Mouse (Mus musculus) megakaryocyte, adult 5-6 weeks (primary cell): ENCODE measurements around the gene Arrdc5. TPM values are rescaled to one million over a fixed set of nuclear protein-coding genes. Genes with fewer than 3 reads are reported as not detected.

ENCODE experiments used
- ATAC-seq: 2 replicates; pipeline ENCODE4 v1.8.0; 2016; ENCODE audit warnings: mild to moderate bottlenecking, inconsistent platforms; ENCODE audit not compliant: poor library complexity, severe bottlenecking
- total RNA-seq, 2 experiments: library from RNA; stranded (forward) in 1 of 2; stranded (reverse) in 1 of 2; fragments of 153-499, 151-499 nt in 1 of 2; fragments of 221-1000, 200-1000 nt in 1 of 2; gene quantifications; 2 replicates each; pipeline versions ENCODE4 v1.2.3 to v1.2.4; 2015 to 2017

Gene Arrdc5
- total RNA-seq, 2 experiments from 2014 or later: not detected

DNA sequence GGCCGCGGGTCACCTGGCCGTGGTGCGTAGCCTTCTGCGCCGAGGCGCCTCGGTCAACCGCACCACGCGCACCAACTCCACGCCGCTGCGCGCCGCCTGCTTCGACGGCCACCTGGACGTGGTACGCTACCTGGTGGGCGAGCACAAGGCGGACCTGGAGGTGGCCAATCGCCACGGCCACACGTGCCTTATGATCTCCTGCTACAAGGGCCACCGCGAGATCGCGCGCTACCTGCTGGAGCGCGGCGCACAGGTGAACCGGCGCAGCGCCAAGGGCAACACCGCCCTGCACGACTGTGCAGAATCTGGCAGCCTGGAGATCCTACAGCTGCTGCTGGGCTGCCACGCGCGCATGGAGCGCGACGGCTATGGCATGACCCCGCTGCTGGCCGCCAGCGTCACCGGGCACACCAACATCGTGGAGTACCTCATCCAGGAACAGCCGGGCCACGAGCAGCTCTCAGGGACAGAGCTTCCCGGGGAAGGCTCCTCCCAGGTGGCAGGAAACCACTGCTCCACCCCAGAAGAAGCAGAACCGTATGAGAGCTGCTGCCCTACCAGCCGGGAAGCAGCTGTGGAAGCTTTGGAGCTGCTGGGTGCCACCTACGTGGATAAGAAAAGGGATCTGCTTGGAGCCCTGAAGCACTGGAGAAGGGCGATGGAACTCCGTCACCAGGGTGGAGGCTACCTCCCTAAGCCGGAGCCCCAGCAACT is 42.7 kb downstream of the Arrdc5 start:
- no peak for ATAC-seq

DNA sequence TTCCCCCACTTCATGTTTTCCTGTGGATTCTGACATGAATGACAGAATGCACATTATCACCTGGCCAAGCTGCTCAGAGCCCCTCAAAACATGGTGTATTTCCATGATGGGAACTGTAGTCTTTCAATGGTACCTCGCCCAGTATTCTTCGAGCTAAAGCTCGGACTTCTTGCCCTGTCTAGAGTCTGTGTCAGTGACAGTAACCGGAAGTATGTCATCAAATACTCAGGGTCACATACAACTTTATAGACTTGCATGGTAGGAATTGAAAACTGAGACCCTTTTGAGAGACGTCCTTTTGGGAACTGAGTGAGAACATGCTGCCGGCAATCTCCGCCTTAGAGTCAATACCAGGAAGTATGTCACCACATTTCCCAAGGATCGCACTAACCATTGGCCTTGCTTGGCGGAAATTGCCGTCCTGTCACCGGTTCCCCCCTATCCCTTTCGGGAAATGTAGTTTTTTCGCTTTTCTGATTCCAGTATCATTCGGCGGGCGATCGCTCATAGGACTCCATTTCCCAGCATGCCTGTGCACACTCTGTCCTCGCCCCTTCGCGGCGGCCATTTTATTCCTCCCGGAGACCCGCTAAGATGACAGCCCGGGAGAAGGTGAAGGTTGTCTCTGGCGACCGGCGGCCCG is 43.7 kb downstream of the Arrdc5 start, which contains the start of gene Fem1a:
Gene Fem1a, plus strand, starts transcription at position 572 of the 643 bp plus-strand sequence.
- peak; percentile 82 for ATAC-seq

DNA sequence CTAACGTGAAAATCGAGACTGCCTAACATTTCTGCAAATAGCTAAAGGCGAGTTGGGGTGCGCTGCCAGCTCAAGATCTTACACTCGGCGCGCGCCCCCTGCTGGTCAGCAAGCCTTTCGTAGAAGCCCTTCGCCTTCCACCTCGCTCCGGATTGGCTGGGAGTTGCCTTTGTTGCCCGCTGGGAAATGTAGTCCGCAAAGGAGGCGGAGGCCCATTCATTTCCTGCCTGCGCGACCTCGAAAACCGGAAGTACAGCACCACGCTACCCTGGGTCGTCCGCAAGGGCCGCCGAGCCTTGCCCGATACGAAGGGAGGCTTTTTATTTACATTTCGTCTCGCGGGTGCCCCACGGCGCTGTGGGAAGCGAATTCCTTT is 44.2 kb downstream of the Arrdc5 start:
- peak; percentile 80 for ATAC-seq

DNA sequence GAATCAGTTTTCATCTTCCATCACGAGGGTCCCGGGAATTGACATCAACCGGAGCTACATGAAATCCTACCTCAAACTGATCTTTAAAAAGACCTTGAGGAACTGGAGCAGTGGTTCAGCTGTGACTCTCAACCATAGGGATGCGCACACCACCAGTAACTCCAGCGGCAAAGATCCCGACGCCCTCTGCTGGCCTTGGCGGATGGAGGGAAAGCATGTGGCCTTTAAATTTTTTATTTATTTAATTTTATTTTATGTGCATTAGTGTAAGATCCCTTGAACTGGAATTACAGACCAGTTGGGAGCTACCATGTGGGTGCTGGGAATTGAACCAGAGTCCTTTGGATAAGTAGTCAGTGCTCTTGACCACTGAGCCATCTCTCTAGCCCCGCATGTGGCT is 44.7 kb downstream of the Arrdc5 start:
- ATAC-seq: no peak

DNA sequence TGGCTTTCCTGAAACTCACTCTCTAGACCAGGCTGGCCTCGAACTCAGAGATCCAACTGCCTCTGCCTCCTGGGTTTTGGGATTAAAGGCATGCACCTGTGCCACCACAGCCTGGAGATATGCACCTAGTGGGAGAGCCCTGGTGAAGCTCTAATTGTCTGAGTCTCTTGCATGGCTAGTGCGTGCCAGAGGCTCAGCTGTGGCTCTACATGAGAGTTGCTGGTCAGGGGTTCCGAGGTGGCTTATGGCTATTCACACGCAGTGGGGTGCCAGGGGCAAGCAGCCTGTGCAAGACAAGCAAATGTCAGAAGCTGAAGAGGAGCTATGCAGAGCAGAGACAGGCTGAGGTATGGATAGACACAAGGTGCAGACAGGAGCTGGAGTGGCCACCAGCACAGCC is 45.4 kb downstream of the Arrdc5 start:
- no peak for ATAC-seq

DNA sequence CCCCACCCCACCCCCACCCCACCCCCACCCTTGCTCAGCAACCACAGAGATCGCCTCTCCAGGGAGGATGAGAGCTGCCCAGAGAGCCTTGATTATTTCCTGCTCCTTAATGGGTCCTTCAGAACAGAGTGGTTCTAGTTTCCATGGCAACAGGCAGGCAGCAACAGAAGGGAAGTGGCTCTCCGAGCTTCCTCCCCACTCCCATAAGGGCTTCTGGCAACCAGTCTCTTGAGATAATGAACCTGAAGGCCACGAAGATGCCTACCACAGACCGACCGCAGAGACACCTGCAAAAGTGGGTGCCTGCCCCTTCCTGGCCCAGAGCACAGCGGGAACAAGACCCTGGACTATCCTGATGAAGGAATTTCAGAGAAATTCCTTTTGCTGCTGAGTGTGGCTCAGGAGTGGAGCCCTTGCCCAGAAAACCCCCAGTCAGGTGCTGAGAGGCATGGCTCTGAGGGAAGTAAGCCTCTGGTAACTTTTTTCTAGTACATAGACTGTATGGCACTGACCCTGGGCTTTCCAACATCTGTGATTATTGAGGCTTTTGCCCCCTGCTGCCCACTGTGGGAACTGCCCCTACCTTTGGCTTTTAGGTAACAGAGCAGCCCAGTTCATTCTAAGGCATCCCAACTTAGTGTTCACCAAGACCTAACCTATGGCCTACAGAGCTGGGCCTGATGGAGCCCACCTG is 48.8 kb downstream of the Arrdc5 start:
- peak; percentile 38 for ATAC-seq

DNA sequence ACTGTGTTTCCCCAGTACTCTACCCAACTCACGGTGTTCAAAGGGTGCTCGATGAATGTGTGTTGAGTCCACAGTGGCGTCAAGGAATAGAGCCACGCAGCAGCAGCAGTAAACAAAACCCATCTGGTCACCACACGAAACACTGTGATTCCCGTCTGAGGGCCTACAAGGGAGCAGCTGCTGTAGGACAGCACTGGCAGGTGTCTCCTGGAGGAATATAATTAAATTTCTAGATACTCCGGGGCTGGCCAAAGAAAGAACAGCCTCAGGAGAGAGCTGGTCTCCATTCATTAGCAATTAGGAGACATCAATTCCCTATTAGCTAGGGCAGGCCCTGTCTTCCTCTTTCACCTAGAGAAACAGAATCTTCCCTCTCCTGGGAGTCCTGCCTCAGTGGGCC is 54.5 kb downstream of the Arrdc5 start:
- ATAC-seq: no peak

Other genes starting within 250 kb of the Arrdc5 start
- 12.9 and 13.2 TPM in 2 replicates for gene Ubxn6, start 225.3 kb downstream of the Arrdc5 start, total RNA-seq (2015)
- 17.0 and 30.7 TPM in 2 replicates for gene Ubxn6, start 225.3 kb downstream of the Arrdc5 start, total RNA-seq (2017)
- 14.9 and 17.9 TPM in 2 replicates for gene Hdgfl2, start 220.7 kb downstream of the Arrdc5 start, total RNA-seq (2015)
- gene Hdgfl2, start 220.7 kb downstream of the Arrdc5 start, total RNA-seq (2017): 43.4 and 52.8 TPM in 2 replicates
- gene Plin4, start 190.5 kb downstream of the Arrdc5 start, total RNA-seq (2015): 0.09 TPM in 2 replicates
- 0.18 TPM in 1 of 2 replicates, not detected in the other for gene Plin4, start 190.5 kb downstream of the Arrdc5 start, total RNA-seq (2017)
- gene Plin5, start 182.7 kb downstream of the Arrdc5 start, total RNA-seq (2015): 0.18 TPM in 1 of 2 replicates, not detected in the other
- 0.45 TPM in 1 of 2 replicates, not detected in the other for gene Plin5, start 182.7 kb downstream of the Arrdc5 start, total RNA-seq (2017)
- 17.6 and 20.1 TPM in 2 replicates for gene Lrg1, start 178.3 kb downstream of the Arrdc5 start, total RNA-seq (2015)
- gene Lrg1, start 178.3 kb downstream of the Arrdc5 start, total RNA-seq (2017): 23.9 and 33.9 TPM in 2 replicates
- gene Sema6b, start 159.9 kb downstream of the Arrdc5 start, total RNA-seq (2015): 1.5 TPM in 2 replicates
- 2.0 and 2.7 TPM in 2 replicates for gene Sema6b, start 159.9 kb downstream of the Arrdc5 start, total RNA-seq (2017)
- gene Tnfaip8l1, start 137.8 kb downstream of the Arrdc5 start, total RNA-seq (2015): 4.3 and 4.4 TPM in 2 replicates
- 3.2 and 4.8 TPM in 2 replicates for gene Tnfaip8l1, start 137.8 kb downstream of the Arrdc5 start, total RNA-seq (2017)
- gene Mydgf, start 116.4 kb downstream of the Arrdc5 start, total RNA-seq (2015): 27.0 and 32.5 TPM in 2 replicates
- 25.7 and 29.1 TPM in 2 replicates for gene Mydgf, start 116.4 kb downstream of the Arrdc5 start, total RNA-seq (2017)
- gene Dpp9, start 81.4 kb downstream of the Arrdc5 start, total RNA-seq (2015): 25.4 and 26.2 TPM in 2 replicates
- 17.3 and 18.1 TPM in 2 replicates for gene Dpp9, start 81.4 kb downstream of the Arrdc5 start, total RNA-seq (2017)
- gene Fem1a, start 43.5 kb downstream of the Arrdc5 start, total RNA-seq (2015): 10.2 and 11.8 TPM in 2 replicates
- 15.7 and 16.9 TPM in 2 replicates for gene Fem1a, start 43.5 kb downstream of the Arrdc5 start, total RNA-seq (2017)
- gene Ticam1, start 23.5 kb downstream of the Arrdc5 start, total RNA-seq (2015): 14.3 and 15.0 TPM in 2 replicates
- 6.0 and 6.1 TPM in 2 replicates for gene Ticam1, start 23.5 kb downstream of the Arrdc5 start, total RNA-seq (2017)
- gene Plin3, start 7.4 kb downstream of the Arrdc5 start, total RNA-seq (2015): 7.1 and 9.1 TPM in 2 replicates
- 28.3 and 29.2 TPM in 2 replicates for gene Plin3, start 7.4 kb downstream of the Arrdc5 start, total RNA-seq (2017)
- 39.3 and 52.3 TPM in 2 replicates for gene Uhrf1, start 3.0 kb upstream of the Arrdc5 start, total RNA-seq (2015)
- 83.7 and 101 TPM in 2 replicates for gene Uhrf1, start 3.0 kb upstream of the Arrdc5 start, total RNA-seq (2017)
- 8.0 and 10.8 TPM in 2 replicates for gene Kdm4b, start 25.8 kb upstream of the Arrdc5 start, total RNA-seq (2015)
- gene Kdm4b, start 25.8 kb upstream of the Arrdc5 start, total RNA-seq (2017): 6.7 and 7.1 TPM in 2 replicates
- 18.1 and 18.6 TPM in 2 replicates for gene Ptprs, start 176.2 kb upstream of the Arrdc5 start, total RNA-seq (2015)
- 17.3 and 52.6 TPM in 2 replicates for gene Ptprs, start 176.2 kb upstream of the Arrdc5 start, total RNA-seq (2017)
- not detected in 2 replicates for gene Znrf4, start 212.1 kb upstream of the Arrdc5 start, total RNA-seq (2015)
- gene Znrf4, start 212.1 kb upstream of the Arrdc5 start, total RNA-seq (2017): not detected in 2 replicates